In genomic region chr4:56638704-56639478, GRCm38 (mm10) we compare ENCODE assay signal across 11 mouse cellular contexts.
A peak's percentile ranks its signal among the peaks of the same experiment; 100 is the strongest.
DNase-seq lines count a peak whose midpoint lies in the region; ATAC-seq and TF ChIP-seq lines count a peak whose summit lies in the region.
"Had no signal": no experiment of that assay in that cellular context is flagged by ENCODE, and none has a peak within 500 bp of the region (broad histone marks: within the 10 kb centered on the region; RNA-seq: fewer than 3 reads in every experiment).

No protein-coding gene starts in this region.

- WGBS in kidney, embryonic 15.5 days: 29% methylated on average over 14 of the region's 14 CpGs
- 43% methylated on average over 14 of the region's 14 CpGs for whole genome bisulfite sequencing in limb, embryonic 12.5 days
- WGBS in neural tube, embryonic 11.5 days: 54% methylated on average over 14 of the region's 14 CpGs
- 56% methylated on average over 14 of the region's 14 CpGs for WGBS in liver, postnatal 0 days (ENCODE audit: insufficient replicate concordance)

- no peak for TF ChIP-seq CTCF in liver, postnatal 0 days (IDR thresholded peaks at IDR 0.05; ENCODE audit: low read depth)

- H3K27ac ChIP-seq in kidney, embryonic 15.5 days: 0 out of 2 replicates have a peak overlapping the region, but pooled peaks have one; percentile 20
- peak overlapping the region; percentile 24; the same call in 1 of the 2 replicates for H3K27ac ChIP-seq in limb, embryonic 12.5 days
- H3K27ac ChIP-seq in neural tube, embryonic 11.5 days (ENCODE audit: low read depth, low read length): no peak overlapping the region
- H3K27ac ChIP-seq in liver, postnatal 0 days (ENCODE audit: low read depth): no peak overlapping the region
- H3K27ac ChIP-seq: forebrain, embryonic 12.5 days; heart, adult 2 months; liver, embryonic 13.5 days had no signal

- peak; percentile 17 for DNase-seq in adrenal gland, postnatal 14 days
- no peak for DNase-seq in adrenal gland, adult 8-10 months
- DNase-seq in kidney, adult 8-10 months: no peak
- DNase-seq in neural tube, embryonic 11.5 days (ENCODE audit: low spot score): peak; percentile 36
- no peak for DNase-seq in urinary bladder, postnatal 14 days (ENCODE audit: low spot score)
- DNase-seq in liver, postnatal 0 days: no peak
- DNase-seq: heart, adult 2 months; liver, embryonic 13.5 days had no signal

- ATAC-seq in kidney, embryonic 15.5 days (replicated peaks; ENCODE audit: low FRiP score): peak; percentile 68
- peak; percentile 18; the same call in 1 of the 2 replicates for ATAC-seq in limb, embryonic 12.5 days (ENCODE audit: insufficient number of reproducible peaks, insufficient read depth, low FRiP score, low TSS enrichment, low read depth)
- ATAC-seq in neural tube, embryonic 11.5 days (ENCODE audit: insufficient read depth, low FRiP score, low TSS enrichment): no peak
- no peak for ATAC-seq in liver, postnatal 0 days

- TF ChIP-seq EP300 in liver, postnatal 0 days (IDR thresholded peaks at IDR 0.05; ENCODE audit: low read depth): no peak

- H3K4me1 ChIP-seq in kidney, embryonic 15.5 days: peaks cover 19% of the 10 kb centered on the region
- peaks cover 29% of the 10 kb centered on the region for H3K4me1 ChIP-seq in limb, embryonic 12.5 days (replicated peaks)
- no peaks in the 10 kb centered on the region; the same call in 1 of the 2 replicates for H3K4me1 ChIP-seq in neural tube, embryonic 11.5 days (ENCODE audit: control insufficient read depth, insufficient read depth, low read length)
- peaks cover 2% of the 10 kb centered on the region; the same call in 1 of the 2 replicates for H3K4me1 ChIP-seq in liver, postnatal 0 days (ENCODE audit: insufficient read depth)
- H3K4me1 ChIP-seq: liver, embryonic 13.5 days had no signal

- peak overlapping the region; percentile 33 for H3K4me2 ChIP-seq in kidney, embryonic 15.5 days
- H3K4me2 ChIP-seq in limb, embryonic 12.5 days: no peak overlapping the region
- no peak overlapping the region for H3K4me2 ChIP-seq in neural tube, embryonic 11.5 days (ENCODE audit: low read depth)
- H3K4me2 ChIP-seq in liver, postnatal 0 days (ENCODE audit: low read depth, low read length): no peak overlapping the region
- H3K4me2 ChIP-seq: forebrain, embryonic 12.5 days; liver, embryonic 13.5 days had no signal

- no peaks in the 10 kb centered on the region for H3K9me3 ChIP-seq in kidney, embryonic 15.5 days (replicated peaks)
- no peaks in the 10 kb centered on the region for H3K9me3 ChIP-seq in limb, embryonic 12.5 days
- no peaks in the 10 kb centered on the region for H3K9me3 ChIP-seq in neural tube, embryonic 11.5 days (ENCODE audit: control insufficient read depth, low read length)
- no peaks in the 10 kb centered on the region for H3K9me3 ChIP-seq in liver, postnatal 0 days (ENCODE audit: low read length)
- H3K9me3 ChIP-seq: forebrain, embryonic 12.5 days; liver, embryonic 13.5 days had no signal

- no peaks in the 10 kb centered on the region for H3K27me3 ChIP-seq in kidney, embryonic 15.5 days
- no peaks in the 10 kb centered on the region for H3K27me3 ChIP-seq in limb, embryonic 12.5 days
- H3K27me3 ChIP-seq in neural tube, embryonic 11.5 days (ENCODE audit: control insufficient read depth, insufficient read depth, low read length): no peaks in the 10 kb centered on the region
- no peaks in the 10 kb centered on the region for H3K27me3 ChIP-seq in liver, postnatal 0 days (ENCODE audit: insufficient read depth, low read length)
- H3K27me3 ChIP-seq: forebrain, embryonic 12.5 days; liver, embryonic 13.5 days had no signal

- no peaks in the 10 kb centered on the region for H3K36me3 ChIP-seq in kidney, embryonic 15.5 days
- H3K36me3 ChIP-seq in limb, embryonic 12.5 days: no peaks in the 10 kb centered on the region
- no peaks in the 10 kb centered on the region for H3K36me3 ChIP-seq in neural tube, embryonic 11.5 days (ENCODE audit: control insufficient read depth, insufficient read depth, low read length)
- no peaks in the 10 kb centered on the region for H3K36me3 ChIP-seq in liver, postnatal 0 days (replicated peaks; ENCODE audit: insufficient read depth, low read length)
- H3K36me3 ChIP-seq: forebrain, embryonic 12.5 days; liver, embryonic 13.5 days had no signal

- H3K4me3 ChIP-seq in kidney, embryonic 15.5 days (replicated peaks): no peak overlapping the region
- H3K4me3 ChIP-seq in limb, embryonic 12.5 days (replicated peaks): no peak overlapping the region
- H3K4me3 ChIP-seq in neural tube, embryonic 11.5 days (ENCODE audit: low read depth, low read length): no peak overlapping the region
- H3K4me3 ChIP-seq in liver, postnatal 0 days (ENCODE audit: low read depth, low read length): no peak overlapping the region
- H3K4me3 ChIP-seq: forebrain, embryonic 12.5 days; heart, adult 2 months; liver, embryonic 13.5 days had no signal

- H3K9ac ChIP-seq in kidney, embryonic 15.5 days: no peak overlapping the region
- no peak overlapping the region for H3K9ac ChIP-seq in limb, embryonic 12.5 days (replicated peaks)
- H3K9ac ChIP-seq in neural tube, embryonic 11.5 days (ENCODE audit: low read length): no peak overlapping the region
- H3K9ac ChIP-seq in liver, postnatal 0 days (replicated peaks): no peak overlapping the region
- H3K9ac ChIP-seq: forebrain, embryonic 12.5 days; liver, embryonic 13.5 days had no signal

Comparison
In these comparisons a context has a peak if more than half of its experiments do, and no peak if none do; other contexts are left out.
1. DNase-seq: peak in adrenal gland, postnatal 14 days (single experiment) and neural tube, embryonic 11.5 days (single experiment); none in adrenal gland, adult 8-10 months (single experiment), kidney, adult 8-10 months (0 of 2), urinary bladder, postnatal 14 days (single experiment) and liver, postnatal 0 days (single experiment).
2. ATAC-seq: peak in kidney, embryonic 15.5 days (single experiment) and limb, embryonic 12.5 days (single experiment); none in neural tube, embryonic 11.5 days (single experiment) and liver, postnatal 0 days (single experiment).
3. H3K27ac ChIP-seq: peak in kidney, embryonic 15.5 days (single experiment) and limb, embryonic 12.5 days (single experiment); none in neural tube, embryonic 11.5 days (single experiment) and liver, postnatal 0 days (single experiment).